Mouse (Mus musculus) embryonic facial prominence, embryonic 15.5 days (tissue): ENCODE results near the gene Pphln1. TPM values are rescaled to one million over a fixed set of nuclear protein-coding genes. Genes with fewer than 3 reads are reported as not detected.

Experiments used
- polyA plus RNA-seq: library from polyadenylated mRNA; unstranded; fragments of >200 nt; fragmentation: Nextera tagmentation; extraction: Ambion mirVana; gene quantifications from 2 replicates; pipeline ENCODE4 v1.2.1, GENCODE M21; 2015

The Pphln1 gene
- polyA plus RNA-seq, 1 experiment from 2014 or later: 50.0 TPM

Other genes starting within 250 kb of the Pphln1 start
- 12.5 and 13.4 TPM in 2 replicates for gene Gxylt1, start 123.2 kb upstream of the Pphln1 start, polyA plus RNA-seq
- 56.0 and 59.4 TPM in 2 replicates for gene Yaf2, start 61.4 kb upstream of the Pphln1 start, polyA plus RNA-seq
- gene Zcrb1, start within 50 bp of the Pphln1 start, polyA plus RNA-seq: 127 TPM in 2 replicates
- gene Prickle1, start 197.5 kb downstream of the Pphln1 start, polyA plus RNA-seq: 40.2 TPM in 2 replicates